Mouse (Mus musculus) lung, postnatal 0 days (tissue): ENCODE measurements around the gene Edaradd.

Experiments
- CTCF ChIP-seq: IDR thresholded peaks from 2 replicates; pipeline ENCODE4 v1.5.1; 2016; ENCODE audit warnings: antibody characterized with exemption, mild to moderate bottlenecking
- EP300 ChIP-seq: IDR thresholded peaks from 2 replicates; pipeline ENCODE4 v1.6.1; 2016; ENCODE audit warnings: antibody characterized with exemption, mild to moderate bottlenecking, control low read depth

DNA sequence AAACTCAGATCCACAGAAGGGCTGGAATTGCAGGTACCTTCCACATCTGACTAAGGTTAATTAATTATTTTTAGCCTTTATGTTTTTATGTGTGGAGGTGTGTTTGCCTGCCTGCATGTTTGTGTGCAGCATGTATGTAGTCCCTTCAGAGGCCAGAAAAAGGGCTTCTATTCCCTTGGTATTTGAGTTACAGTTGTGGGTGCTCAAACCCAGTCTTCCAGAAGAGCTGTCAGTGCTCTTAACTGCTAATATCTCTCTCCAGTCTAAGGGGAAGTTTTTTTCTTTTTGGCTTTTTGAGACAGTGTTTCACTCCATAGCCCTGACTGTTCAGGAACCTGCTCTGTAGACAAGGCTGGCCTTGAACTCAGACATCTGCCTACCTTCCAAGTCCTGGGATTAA, 2.1 kb upstream of the Edaradd start:
- TF ChIP-seq CTCF (no peak), EP300 (no peak)
